Mouse (Mus musculus): ENCODE measurements around the gene Slc25a16.
A peak's percentile ranks its signal among the peaks of the same experiment; 100 is the strongest.

Gene Slc25a16

DNA sequence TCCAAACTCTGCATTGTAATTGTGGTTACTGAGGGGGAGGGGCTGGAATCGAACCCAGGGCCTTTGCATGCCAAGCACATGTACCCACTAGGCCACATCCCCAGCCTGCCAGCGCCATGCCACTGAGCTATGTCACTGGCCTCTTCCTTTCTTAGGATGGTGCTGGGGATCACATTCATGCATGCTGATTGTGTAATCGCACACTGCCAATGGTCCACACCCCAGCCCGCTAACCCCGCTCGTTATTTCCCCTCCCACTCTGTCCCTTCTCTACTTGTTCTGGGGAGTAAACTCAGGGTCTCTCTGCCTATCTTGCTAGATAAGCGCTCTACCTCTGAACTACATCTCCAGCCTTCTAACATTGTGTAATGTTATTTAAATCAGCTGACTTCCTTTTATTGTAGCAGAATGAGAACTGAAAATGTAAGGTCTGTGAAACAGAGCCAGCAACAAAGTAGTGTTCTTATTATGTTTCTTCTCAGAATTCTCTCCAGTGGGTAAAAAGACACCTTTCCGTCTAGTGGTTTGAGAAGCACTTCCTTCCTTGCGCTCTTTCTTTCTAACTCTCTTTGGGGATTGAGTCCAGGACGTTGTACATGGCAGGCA lies 24.6 kb downstream of the Slc25a16 start:
- peaks cover 3% of the 10 kb centered on the region; the same call in 1 of the 2 replicates for H3K36me3 ChIP-seq (ENCODE audit: control insufficient read depth, insufficient read depth, low read length, poor library complexity, severe bottlenecking)
- peak; percentile 54 for DNase-seq (ENCODE audit: low read depth, low spot score)
- no peaks in the 10 kb centered on the region for H3K27me3 ChIP-seq (ENCODE audit: control insufficient read depth, insufficient read depth, low read length, poor library complexity, severe bottlenecking)

DNA sequence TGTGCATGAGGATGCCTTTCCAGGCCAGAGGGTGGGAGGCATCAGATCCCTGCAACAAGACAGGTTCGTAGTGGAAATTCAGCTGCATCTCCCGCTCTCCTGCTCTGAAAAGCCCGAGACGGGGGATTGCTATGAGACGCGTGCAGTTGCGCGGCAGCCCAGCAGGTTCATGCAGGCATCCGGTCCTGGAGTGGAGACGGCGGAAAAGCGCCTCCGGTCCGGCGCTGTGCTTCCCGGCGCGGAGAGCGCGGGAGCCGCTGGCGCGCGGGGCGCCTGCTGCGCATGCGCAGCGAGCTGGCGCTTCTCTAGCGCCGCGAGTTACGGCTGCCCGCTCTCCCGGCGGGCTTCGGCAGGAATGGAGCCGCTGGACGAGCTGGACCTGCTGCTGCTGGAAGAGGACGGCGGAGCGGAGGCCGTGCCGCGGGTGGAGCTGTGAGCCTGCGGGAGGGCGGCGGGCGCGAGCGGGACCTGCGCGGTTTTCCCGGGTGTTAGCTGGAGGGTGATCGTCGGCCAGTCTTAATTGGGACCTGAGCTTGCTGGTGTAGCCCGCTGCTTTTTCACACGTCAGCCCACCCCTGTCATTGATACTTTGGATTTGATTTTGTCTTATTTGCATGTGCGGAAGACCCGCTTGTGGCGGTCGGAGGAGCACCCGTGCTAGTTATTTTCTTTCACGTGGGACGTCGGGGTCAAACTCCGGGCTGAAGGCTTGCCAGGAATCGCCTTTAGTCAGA lies 26.5 kb downstream of the Slc25a16 start, which contains the start of gene Dna2:
Gene Dna2 (plus strand): TSS at position 289 of the 734 bp plus-strand sequence.
- peak; percentile 79 for DNase-seq (ENCODE audit: low read depth, low spot score)
- Histone ChIP-seq H3K36me3 (ENCODE audit: control insufficient read depth, insufficient read depth, low read length, poor library complexity, severe bottlenecking) (peaks cover 1% of the 10 kb centered on the region; the same call in 1 of the 2 replicates), H3K27me3 (ENCODE audit: control insufficient read depth, insufficient read depth, low read length, poor library complexity, severe bottlenecking) (no peaks in the 10 kb centered on the region)

DNA sequence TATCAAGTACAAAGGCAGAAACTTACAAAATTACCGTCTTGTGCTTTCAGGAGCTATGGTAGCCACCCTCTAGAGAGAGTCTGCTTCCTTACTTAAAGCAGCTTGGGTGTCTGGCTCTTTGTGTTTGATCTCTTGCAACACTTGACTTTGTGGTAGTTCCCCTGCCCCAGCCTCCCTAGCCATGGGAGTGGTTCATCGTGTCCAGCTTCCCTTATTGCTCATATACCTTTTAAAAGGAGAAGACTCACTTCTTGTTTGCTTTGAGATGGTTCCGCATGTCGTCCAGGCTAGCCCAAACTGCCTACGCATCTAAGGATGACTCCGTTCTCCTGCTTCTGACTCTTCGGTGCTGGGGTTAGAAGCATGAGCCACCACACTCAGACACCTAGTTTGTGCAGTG lies 28.1 kb downstream of the Slc25a16 start:
- Histone ChIP-seq H3K27me3 (ENCODE audit: control insufficient read depth, insufficient read depth, low read length, poor library complexity, severe bottlenecking) (no peaks in the 10 kb centered on the region), H3K36me3 (ENCODE audit: control insufficient read depth, insufficient read depth, low read length, poor library complexity, severe bottlenecking) (no peaks in the 10 kb centered on the region)
- peak; percentile 13 for DNase-seq (ENCODE audit: low read depth, low spot score)

DNA sequence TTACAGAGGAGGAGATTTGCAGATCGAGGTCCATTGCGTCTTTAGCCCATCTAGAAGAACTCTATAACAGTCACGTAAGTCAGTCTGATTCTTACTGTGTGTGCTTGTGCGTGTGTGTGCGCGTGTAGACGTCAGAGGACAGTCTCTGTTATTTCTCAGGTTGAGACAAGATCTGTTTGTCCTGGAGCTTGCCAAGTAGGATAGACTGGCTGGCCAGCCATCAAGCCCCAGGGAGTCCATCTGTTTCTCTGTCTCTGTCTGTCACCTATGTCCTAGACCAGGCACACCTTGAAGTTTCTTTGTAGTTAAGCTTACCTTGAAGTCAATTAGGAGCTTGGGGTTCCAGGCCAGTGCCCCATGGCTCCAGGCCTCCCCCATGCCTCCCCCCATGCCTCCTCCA lies 43.5 kb downstream of the Slc25a16 start:
- DNase-seq (ENCODE audit: low read depth, low spot score) = no peak
- Histone ChIP-seq H3K36me3 (ENCODE audit: control insufficient read depth, insufficient read depth, low read length, poor library complexity, severe bottlenecking) (no peaks in the 10 kb centered on the region), H3K27me3 (ENCODE audit: control insufficient read depth, insufficient read depth, low read length, poor library complexity, severe bottlenecking) (no peaks in the 10 kb centered on the region)

DNA sequence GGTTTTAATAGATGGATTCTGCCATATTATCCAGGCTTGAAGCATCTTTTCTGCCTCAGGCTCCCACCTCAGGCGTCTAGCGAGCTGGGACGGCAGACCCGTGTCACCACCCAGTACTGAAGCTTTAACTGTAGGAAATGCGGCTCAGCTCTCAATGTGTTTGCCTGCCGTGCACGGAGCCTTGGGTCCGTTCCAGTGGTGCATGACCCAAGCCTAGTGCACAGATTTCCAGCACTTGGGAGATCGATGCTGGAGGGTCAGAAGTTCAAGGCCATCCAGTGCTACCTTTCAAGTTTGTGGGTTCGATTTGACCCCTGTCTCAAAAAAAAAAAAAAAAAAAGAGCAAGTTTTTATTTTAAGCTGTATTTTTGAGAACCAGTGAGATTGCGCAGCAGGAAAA lies 45.4 kb downstream of the Slc25a16 start:
- no peak for DNase-seq (ENCODE audit: low read depth, low spot score)
- Histone ChIP-seq H3K27me3 (ENCODE audit: control insufficient read depth, insufficient read depth, low read length, poor library complexity, severe bottlenecking) (no peaks in the 10 kb centered on the region), H3K36me3 (ENCODE audit: control insufficient read depth, insufficient read depth, low read length, poor library complexity, severe bottlenecking) (no peaks in the 10 kb centered on the region)

DNA sequence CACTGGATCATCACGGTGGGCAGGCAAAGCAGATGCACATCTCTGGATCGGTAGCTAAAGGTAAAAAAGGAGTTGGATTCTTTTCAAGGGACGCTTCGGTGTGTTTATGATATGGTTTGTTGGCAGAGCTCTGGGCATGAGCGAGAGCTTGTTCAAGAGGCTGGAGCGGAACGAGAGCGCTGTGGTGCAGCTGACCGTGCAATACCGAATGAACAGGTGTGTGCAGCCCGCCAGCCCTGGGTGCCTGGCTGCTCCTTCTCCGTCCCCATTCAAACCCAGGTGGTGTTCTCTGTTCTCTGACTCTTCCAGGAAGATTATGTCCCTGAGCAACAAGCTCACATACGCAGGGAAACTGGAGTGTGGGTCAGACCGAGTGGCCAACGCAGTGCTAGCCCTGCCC lies 45.9 kb downstream of the Slc25a16 start:
- no peaks in the 10 kb centered on the region for H3K27me3 ChIP-seq (ENCODE audit: control insufficient read depth, insufficient read depth, low read length, poor library complexity, severe bottlenecking)
- DNase-seq (ENCODE audit: low read depth, low spot score) = no peak
- H3K36me3 ChIP-seq (ENCODE audit: control insufficient read depth, insufficient read depth, low read length, poor library complexity, severe bottlenecking) = no peaks in the 10 kb centered on the region

DNA sequence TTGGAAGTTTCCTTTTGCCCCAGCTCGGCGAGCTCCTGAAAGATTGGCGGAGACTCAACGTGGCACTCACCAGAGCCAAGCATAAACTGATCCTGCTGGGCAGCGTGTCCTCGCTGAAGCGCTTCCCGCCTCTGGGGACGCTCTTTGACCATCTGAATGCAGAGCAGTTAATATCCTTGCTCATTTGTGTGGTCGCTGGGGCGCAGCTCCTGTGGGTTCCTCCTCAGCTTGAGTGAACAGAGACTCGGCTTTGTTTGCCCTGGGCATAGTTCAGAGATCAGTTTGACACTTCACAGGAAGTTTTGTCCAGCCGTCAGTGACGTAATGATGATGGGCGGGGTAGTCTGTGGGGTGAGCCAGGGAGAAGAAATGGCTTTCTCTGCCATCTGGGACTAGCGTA lies 51.4 kb downstream of the Slc25a16 start:
- H3K27me3 ChIP-seq (ENCODE audit: control insufficient read depth, insufficient read depth, low read length, poor library complexity, severe bottlenecking) = no peaks in the 10 kb centered on the region
- DNase-seq (ENCODE audit: low read depth, low spot score) = peak; percentile 88
- no peaks in the 10 kb centered on the region for H3K36me3 ChIP-seq (ENCODE audit: control insufficient read depth, insufficient read depth, low read length, poor library complexity, severe bottlenecking)

DNA sequence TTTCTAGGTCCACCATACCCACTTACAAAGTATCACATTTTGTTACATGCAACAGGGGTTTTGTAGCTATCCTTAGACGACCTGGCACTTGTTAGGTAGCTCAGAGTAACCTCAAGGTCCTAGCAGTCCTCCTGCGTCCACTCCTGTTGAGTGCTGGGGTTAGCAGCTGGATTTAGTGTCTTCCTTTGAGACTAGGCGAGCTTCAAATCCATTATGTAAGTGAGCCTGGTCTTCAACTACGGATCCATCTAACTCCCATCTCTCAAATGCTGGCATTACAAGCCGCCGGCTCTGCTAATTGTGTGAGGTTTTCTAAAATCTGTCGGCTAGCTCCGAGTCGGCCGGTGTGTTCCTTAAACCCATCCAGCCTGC lies 59.2 kb downstream of the Slc25a16 start:
- Histone ChIP-seq H3K36me3 (ENCODE audit: control insufficient read depth, insufficient read depth, low read length, poor library complexity, severe bottlenecking) (no peaks in the 10 kb centered on the region), H3K27me3 (ENCODE audit: control insufficient read depth, insufficient read depth, low read length, poor library complexity, severe bottlenecking) (no peaks in the 10 kb centered on the region)
- no peak for DNase-seq (ENCODE audit: low read depth, low spot score)

DNA sequence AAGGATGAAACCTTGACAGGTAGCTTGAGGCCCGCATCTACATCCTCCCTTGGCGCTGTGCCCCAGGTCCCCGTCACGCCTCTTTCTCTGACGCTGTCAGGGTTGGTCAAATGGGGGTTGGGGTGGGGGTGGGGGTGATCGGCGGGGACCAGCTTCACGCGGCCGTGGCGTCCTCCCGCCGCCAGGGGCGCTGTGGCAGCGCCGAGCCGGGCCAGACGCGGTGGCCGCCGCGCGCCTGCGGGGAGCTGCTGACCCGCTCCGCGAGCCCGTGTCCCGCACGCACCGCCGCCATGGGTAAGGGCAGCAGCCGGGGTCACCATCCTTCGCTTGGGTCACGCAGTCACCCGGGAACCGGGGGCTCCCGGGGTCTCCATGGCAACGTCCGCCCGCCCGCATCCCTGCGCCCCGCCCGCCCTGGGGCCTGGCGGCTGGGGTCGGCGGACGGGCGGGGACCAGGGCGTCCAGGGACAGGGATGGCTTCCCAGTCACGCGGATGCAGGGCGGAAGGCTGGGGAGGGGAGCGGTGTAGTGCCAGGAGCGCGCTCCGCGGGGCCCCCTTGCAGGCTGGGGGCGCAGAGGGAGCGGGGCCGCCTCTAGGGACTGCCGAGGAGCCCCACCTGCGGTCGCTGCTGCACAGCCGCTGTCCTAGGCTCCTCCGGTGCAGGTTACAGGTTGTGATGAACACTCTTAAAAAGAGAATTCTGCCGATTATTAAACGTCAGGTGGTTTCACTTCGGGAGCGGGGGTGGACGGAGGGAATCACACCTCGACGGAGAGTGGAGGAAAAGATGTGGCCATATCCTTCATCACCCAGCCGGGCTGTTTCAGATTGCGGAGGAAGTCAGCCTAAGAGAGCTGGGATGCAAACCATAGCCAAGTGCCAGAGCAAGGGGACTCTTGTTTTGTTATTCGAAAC lies 59.9 kb downstream of the Slc25a16 start, which contains the start of gene Rufy2:
Gene Rufy2 (plus strand): TSS at position 185 of the 916 bp plus-strand sequence.
- 0 out of 2 replicates have a peak, but pooled peaks cover 1% of the 10 kb centered on the region for H3K36me3 ChIP-seq (ENCODE audit: control insufficient read depth, insufficient read depth, low read length, poor library complexity, severe bottlenecking)
- no peaks in the 10 kb centered on the region for H3K27me3 ChIP-seq (ENCODE audit: control insufficient read depth, insufficient read depth, low read length, poor library complexity, severe bottlenecking)
- peak; percentile 92 for DNase-seq (ENCODE audit: low read depth, low spot score)

DNA sequence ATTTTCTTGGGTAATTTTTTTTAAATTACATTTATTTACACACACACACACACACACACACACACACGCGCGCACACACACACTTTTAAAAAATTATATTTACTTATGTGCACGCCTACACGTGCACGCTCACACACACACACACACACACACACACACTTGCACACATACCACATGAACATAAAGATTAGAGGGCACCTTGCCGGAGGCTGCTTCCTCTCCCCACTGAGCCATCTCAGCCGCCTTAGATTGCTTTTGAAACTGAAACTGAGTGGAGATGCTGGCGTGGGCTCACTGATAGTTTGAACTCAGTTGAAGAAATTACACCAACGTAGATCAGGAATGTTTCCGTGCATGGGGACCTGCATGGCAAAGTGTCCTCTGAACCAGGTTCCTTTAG lies 63.6 kb downstream of the Slc25a16 start:
- Histone ChIP-seq H3K27me3 (ENCODE audit: control insufficient read depth, insufficient read depth, low read length, poor library complexity, severe bottlenecking) (no peaks in the 10 kb centered on the region), H3K36me3 (ENCODE audit: control insufficient read depth, insufficient read depth, low read length, poor library complexity, severe bottlenecking) (0 out of 2 replicates have a peak, but pooled peaks cover 2% of the 10 kb centered on the region)
- peak; percentile 61 for DNase-seq (ENCODE audit: low read depth, low spot score)

DNA sequence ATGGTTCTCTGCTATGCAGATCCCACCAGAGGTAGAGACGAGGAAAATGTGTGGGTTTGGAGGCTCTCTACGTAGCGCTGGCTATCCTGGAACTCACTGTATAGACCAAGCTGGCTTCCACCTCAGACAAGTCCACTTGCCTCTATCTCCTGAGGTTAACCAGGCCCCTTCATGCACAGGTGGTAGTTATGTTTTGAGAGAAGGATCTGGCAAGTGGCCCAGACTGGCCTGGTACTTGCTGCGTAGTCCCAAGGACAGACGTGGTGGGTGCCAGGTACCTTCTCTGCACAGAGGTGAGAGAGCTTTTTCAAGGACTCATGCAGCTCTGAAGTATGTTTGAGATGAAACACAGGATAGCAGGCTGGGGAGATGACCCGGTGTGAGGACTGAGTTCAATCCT lies 64.1 kb downstream of the Slc25a16 start:
- Histone ChIP-seq H3K36me3 (ENCODE audit: control insufficient read depth, insufficient read depth, low read length, poor library complexity, severe bottlenecking) (peaks cover 3% of the 10 kb centered on the region; the same call in 1 of the 2 replicates), H3K27me3 (ENCODE audit: control insufficient read depth, insufficient read depth, low read length, poor library complexity, severe bottlenecking) (no peaks in the 10 kb centered on the region)
- DNase-seq (ENCODE audit: low read depth, low spot score) = no peak

DNA sequence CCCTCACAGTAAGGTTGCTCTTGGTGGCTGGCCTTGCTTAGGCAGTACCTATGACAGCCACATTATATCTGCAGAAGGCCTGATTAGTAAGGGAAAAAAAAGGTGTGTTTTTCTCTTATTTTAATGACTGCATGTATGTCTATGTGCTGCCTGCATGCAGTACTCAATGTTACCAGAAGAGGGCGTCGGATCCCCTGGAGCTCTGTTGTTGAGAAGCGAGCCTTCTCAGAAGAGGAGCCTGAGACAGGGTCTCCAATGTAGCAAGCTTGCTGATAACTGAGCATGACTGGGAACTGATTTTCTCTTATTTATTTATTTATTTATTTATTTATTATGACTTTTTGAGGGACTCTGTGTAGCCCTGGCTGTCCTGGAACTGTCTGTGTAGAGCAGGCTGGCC lies 66.9 kb downstream of the Slc25a16 start:
- Histone ChIP-seq H3K27me3 (ENCODE audit: control insufficient read depth, insufficient read depth, low read length, poor library complexity, severe bottlenecking) (no peaks in the 10 kb centered on the region), H3K36me3 (ENCODE audit: control insufficient read depth, insufficient read depth, low read length, poor library complexity, severe bottlenecking) (peaks cover 13% of the 10 kb centered on the region)
- DNase-seq (ENCODE audit: low read depth, low spot score) = peak; percentile 68

DNA sequence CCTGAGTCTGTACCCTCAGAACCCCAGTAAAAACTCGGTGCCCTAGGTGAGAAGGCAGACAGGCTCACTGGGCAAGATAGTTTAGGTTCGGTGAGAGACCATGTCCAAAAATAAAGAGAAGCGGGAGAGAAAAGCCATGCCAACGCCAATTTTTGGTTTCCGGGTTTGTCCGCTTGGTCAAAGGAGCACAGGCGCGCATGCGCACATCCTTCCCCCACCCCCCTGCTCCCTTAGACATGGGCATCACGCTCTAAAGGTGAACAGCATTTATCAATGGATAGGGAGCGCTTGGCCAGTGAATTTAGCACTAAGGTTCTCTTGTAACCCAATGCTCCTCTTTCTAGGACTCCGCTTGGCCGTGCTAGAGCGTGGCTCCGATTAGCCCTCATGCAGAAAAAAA lies 70.2 kb downstream of the Slc25a16 start:
- peaks cover 21% of the 10 kb centered on the region for H3K36me3 ChIP-seq (ENCODE audit: control insufficient read depth, insufficient read depth, low read length, poor library complexity, severe bottlenecking)
- DNase-seq (ENCODE audit: low read depth, low spot score) = no peak

DNA sequence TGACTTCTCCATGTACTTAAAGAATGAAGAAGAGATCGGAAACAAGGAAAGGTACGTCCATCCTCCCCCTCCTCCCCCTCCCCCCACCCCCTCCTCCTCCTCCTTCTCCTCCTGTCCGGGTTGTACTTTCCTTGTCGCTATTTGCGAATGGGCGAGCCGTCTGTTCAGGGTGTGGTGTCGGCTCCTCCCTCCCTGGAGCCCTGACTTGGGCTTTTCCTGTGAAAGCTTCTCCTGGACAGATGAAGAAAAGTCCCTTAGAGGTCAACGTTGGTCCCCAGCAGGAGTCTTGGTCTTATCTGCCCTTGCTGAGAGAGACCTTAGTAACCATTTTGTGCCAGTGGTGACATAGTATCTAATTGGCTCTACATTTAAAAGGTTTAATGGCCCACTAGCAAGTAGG lies 73.6 kb downstream of the Slc25a16 start:
- DNase-seq (ENCODE audit: low read depth, low spot score) = no peak

More for the DNA sequence above, 70.2 kb downstream of the Slc25a16 start:
- no peaks in the 10 kb centered on the region for H3K27me3 ChIP-seq (ENCODE audit: control insufficient read depth, insufficient read depth, low read length, poor library complexity, severe bottlenecking)

More for the DNA sequence above, 73.6 kb downstream of the Slc25a16 start:
- H3K27me3 ChIP-seq (ENCODE audit: control insufficient read depth, insufficient read depth, low read length, poor library complexity, severe bottlenecking) = no peaks in the 10 kb centered on the region
- H3K36me3 ChIP-seq (ENCODE audit: control insufficient read depth, insufficient read depth, low read length, poor library complexity, severe bottlenecking) = peaks cover 29% of the 10 kb centered on the region

Data from splenic B cell, adult 2 months (primary cell).